Mouse (Mus musculus) kidney, postnatal 0 days (tissue): ENCODE measurements at regions not wholly inside any gene's neighbourhood (a gene's known extent, or its start where the extent isn't known, plus 50 kb on each side); places are given as distances from the start of the nearest gene placed in this dataset.

Experiments used
- ATAC-seq: fragments of 200-750 bp; cut with Nextera tagmentation; replicated peaks from 2 replicates; pipeline ENCODE4 v1.8.0; 2017; ENCODE audit warnings: low read depth, moderate number of reproducible peaks, moderate TSS enrichment, moderate library complexity; ENCODE audit not compliant: low FRiP score
- DNase-seq: peaks from one replicate; pipeline ENCODE4 v3.0.0-alpha.2; 2016; ENCODE audit warnings: low spot score
- H3K27ac ChIP-seq: fragments of 300-500 bp; sonication (generic); 2 replicates; pipeline ENCODE4 v1.5.1; 2014; ENCODE audit warnings: mild to moderate bottlenecking
- H3K27me3 ChIP-seq: fragments of 300-500 bp; sonication (generic); 2 replicates; pipeline ENCODE4 v1.6.1; 2014; ENCODE audit warnings: low read length, mixed read lengths; ENCODE audit not compliant: insufficient read depth
- H3K36me3 ChIP-seq: fragments of 300-500 bp; sonication (generic); 2 replicates; pipeline ENCODE4 v1.6.1; 2014; ENCODE audit warnings: low read length, mixed read lengths; ENCODE audit not compliant: insufficient read depth
- H3K4me1 ChIP-seq: fragments of 300-500 bp; sonication (generic); replicated peaks from 2 replicates; pipeline ENCODE4 v1.6.1; 2014; ENCODE audit warnings: antibody characterized with exemption, low read length, mixed read lengths; ENCODE audit not compliant: insufficient read depth
- H3K4me2 ChIP-seq: fragments of 300-500 bp; sonication (generic); 2 replicates; pipeline ENCODE4 v1.6.1; 2014; ENCODE audit warnings: mild to moderate bottlenecking, low read length, moderate library complexity, mixed read lengths
- H3K4me3 ChIP-seq: fragments of 300-500 bp; sonication (generic); replicated peaks from 2 replicates; pipeline ENCODE4 v1.5.1; 2014; ENCODE audit warnings: low read depth, low read length
- H3K9ac ChIP-seq: fragments of 300-500 bp; sonication (generic); 2 replicates; pipeline ENCODE4 v1.6.1; 2014; ENCODE audit warnings: low read depth, low read length
- H3K9me3 ChIP-seq: fragments of 300-500 bp; sonication (generic); replicated peaks from 2 replicates; pipeline ENCODE4 v1.6.1; 2016; ENCODE audit warnings: low read length, inconsistent platforms, mixed read lengths
- CTCF ChIP-seq: IDR thresholded peaks from 2 replicates; pipeline ENCODE4 v1.5.1; 2016; ENCODE audit warnings: antibody characterized with exemption, low read depth, mild to moderate bottlenecking, moderate library complexity
- WGBS: fragments of 180-500 bp; shearing (Covaris S2); extraction: QIAGEN DNeasy Blood & Tissue Kit; methylation state at CpG from one replicate; pipeline ENCODE4 v1.1.7; 2014; 5-methylcytosine and 5-hydroxymethylcytosine counted together

- no peak for ATAC-seq
- Histone ChIP-seq H3K4me3 (no peak overlapping the region), H3K36me3 (no peaks in the 10 kb centered on the region), H3K4me2 (no peak overlapping the region), H3K27me3 (no peaks in the 10 kb centered on the region), H3K27ac (no peak overlapping the region), H3K4me1 (no peaks in the 10 kb centered on the region), H3K9me3 (no peaks in the 10 kb centered on the region), H3K9ac (no peak overlapping the region)
- DNase-seq, result no peak
- WGBS, result 70% methylated on average over 6 of the region's 6 CpGs
- no peak for TF ChIP-seq CTCF
These were observed 67.7 kb upstream of the Osbpl8 start for GRCm38 (mm10) chr10:111096811-111097210.

- H3K4me1 ChIP-seq, result no peaks in the 10 kb centered on the region
- WGBS, result 48% methylated on average over 9 of the region's 9 CpGs
- H3K9ac ChIP-seq, result no peak overlapping the region
- H3K27me3 ChIP-seq, result no peaks in the 10 kb centered on the region
- no peak overlapping the region for H3K4me3 ChIP-seq
- no peak for DNase-seq
- H3K4me2 ChIP-seq, result no peak overlapping the region
- no peaks in the 10 kb centered on the region for H3K36me3 ChIP-seq
- no peak overlapping the region for H3K27ac ChIP-seq
- TF ChIP-seq CTCF, result no peak
- no peak for ATAC-seq
- H3K9me3 ChIP-seq, result no peaks in the 10 kb centered on the region
These were observed 70.1 kb upstream of the Osbpl8 start for GRCm38 (mm10) chr10:111094405-111094804.

GRCm38 (mm10) chr10:111089382-111089781 lies 75.2 kb upstream of the Osbpl8 start:
- no peak for DNase-seq
- ATAC-seq, result no peak
- no peaks in the 10 kb centered on the region for H3K4me1 ChIP-seq
- no peak overlapping the region for H3K4me3 ChIP-seq
- H3K9me3 ChIP-seq, result no peaks in the 10 kb centered on the region
- no peak for TF ChIP-seq CTCF
- H3K27me3 ChIP-seq, result no peaks in the 10 kb centered on the region
- H3K9ac ChIP-seq, result no peak overlapping the region
- 57% methylated on average over 5 of the region's 5 CpGs for WGBS
- H3K36me3 ChIP-seq, result no peaks in the 10 kb centered on the region
- H3K4me2 ChIP-seq, result no peak overlapping the region
- H3K27ac ChIP-seq, result no peak overlapping the region

- Histone ChIP-seq H3K4me2 (no peak overlapping the region), H3K27ac (no peak overlapping the region), H3K9me3 (no peaks in the 10 kb centered on the region), H3K4me1 (no peaks in the 10 kb centered on the region), H3K36me3 (no peaks in the 10 kb centered on the region), H3K27me3 (no peaks in the 10 kb centered on the region), H3K9ac (no peak overlapping the region), H3K4me3 (no peak overlapping the region)
- WGBS, result 69% methylated on average over 8 of the region's 8 CpGs
- no peak for TF ChIP-seq CTCF
- no peak for ATAC-seq
- DNase-seq, result no peak
These were observed 75.6 kb upstream of the Zdhhc17 start for GRCm38 (mm10) chr10:111085561-111085960.

- WGBS, result 24% methylated on average over 4 of the region's 4 CpGs
- ATAC-seq (no peak; the same call in 1 of the 2 replicates), DNase-seq (peak; percentile 74)
- TF ChIP-seq CTCF, result no peak
- Histone ChIP-seq H3K4me3 (no peak overlapping the region), H3K4me1 (no peaks in the 10 kb centered on the region), H3K36me3 (no peaks in the 10 kb centered on the region), H3K9ac (no peak overlapping the region), H3K9me3 (no peaks in the 10 kb centered on the region), H3K4me2 (no peak overlapping the region), H3K27me3 (no peaks in the 10 kb centered on the region), H3K27ac (no peak overlapping the region)
These were observed 74.4 kb upstream of the Zdhhc17 start for GRCm38 (mm10) chr10:111084267-111084780.

- H3K4me1 ChIP-seq, result no peaks in the 10 kb centered on the region
- H3K9me3 ChIP-seq, result no peaks in the 10 kb centered on the region
- no peak overlapping the region for H3K9ac ChIP-seq
- H3K27me3 ChIP-seq, result no peaks in the 10 kb centered on the region
- TF ChIP-seq CTCF, result no peak
- DNase-seq (no peak), ATAC-seq (no peak)
- H3K36me3 ChIP-seq, result no peaks in the 10 kb centered on the region
- H3K4me2 ChIP-seq, result no peak overlapping the region
- H3K27ac ChIP-seq, result no peak overlapping the region
- no peak overlapping the region for H3K4me3 ChIP-seq
- WGBS, result 69% methylated on average over 2 of the region's 2 CpGs
These were observed 73.9 kb upstream of the Zdhhc17 start for GRCm38 (mm10) chr10:111083861-111084260.

GRCm38 (mm10) chr10:111083338-111083737 lies 73.4 kb upstream of the Zdhhc17 start:
- no peak overlapping the region for H3K27ac ChIP-seq
- DNase-seq (peak; percentile 54), ATAC-seq (no peak)
- 28% methylated on average over 4 of the region's 4 CpGs for WGBS
- H3K9ac ChIP-seq, result no peak overlapping the region
- H3K27me3 ChIP-seq, result no peaks in the 10 kb centered on the region
- peak; percentile 49; the same call in 1 of the 2 replicates for TF ChIP-seq CTCF
- no peaks in the 10 kb centered on the region for H3K36me3 ChIP-seq
- no peak overlapping the region for H3K4me2 ChIP-seq
- H3K9me3 ChIP-seq, result no peaks in the 10 kb centered on the region
- H3K4me3 ChIP-seq, result no peak overlapping the region
- H3K4me1 ChIP-seq, result no peaks in the 10 kb centered on the region
